Mouse (Mus musculus) heart, embryonic 11.5 days (tissue): ENCODE measurements around the gene Olfr1373. TPM values are rescaled to one million over a fixed set of nuclear protein-coding genes. Genes with fewer than 3 reads are reported as not detected.

Source experiments
- ATAC-seq: fragments of 200-750 bp; cut with Nextera tagmentation; replicated peaks from 2 replicates; pipeline ENCODE4 v1.8.0; 2017; ENCODE audit warnings: moderate library complexity; ENCODE audit not compliant: insufficient number of reproducible peaks, low FRiP score, low TSS enrichment
- H3K27ac ChIP-seq: fragments of 300-500 bp; sonication (generic); 2 replicates; pipeline ENCODE4 v1.5.1; 2014; ENCODE audit warnings: mild to moderate bottlenecking, low read depth, low read length
- H3K27me3 ChIP-seq: fragments of 300-500 bp; sonication (generic); 2 replicates; pipeline ENCODE4 v1.6.1; 2014; ENCODE audit warnings: mild to moderate bottlenecking, low read length, mixed read lengths; ENCODE audit not compliant: control insufficient read depth, insufficient read depth
- H3K36me3 ChIP-seq: fragments of 300-500 bp; sonication (generic); 2 replicates; pipeline ENCODE4 v1.6.1; 2014; ENCODE audit warnings: mild to moderate bottlenecking, low read length, moderate library complexity, mixed read lengths; ENCODE audit not compliant: control insufficient read depth, insufficient read depth
- H3K4me1 ChIP-seq: fragments of 300-500 bp; sonication (generic); 2 replicates; pipeline ENCODE4 v1.6.1; 2014; ENCODE audit warnings: low read length; ENCODE audit not compliant: control insufficient read depth, insufficient read depth
- H3K4me2 ChIP-seq: fragments of 300-500 bp; sonication (generic); 2 replicates; pipeline ENCODE4 v1.6.1; 2014; ENCODE audit warnings: mild to moderate bottlenecking, moderate library complexity
- H3K4me3 ChIP-seq: fragments of 300-500 bp; sonication (generic); 2 replicates; pipeline ENCODE4 v1.5.1; 2014; ENCODE audit warnings: low read depth, low read length
- H3K9ac ChIP-seq: fragments of 300-500 bp; sonication (generic); 2 replicates; pipeline ENCODE4 v1.6.1; 2014; ENCODE audit warnings: mild to moderate bottlenecking, low read depth, low read length, moderate library complexity
- H3K9me3 ChIP-seq: fragments of 300-500 bp; sonication (generic); replicated peaks from 2 replicates; pipeline ENCODE4 v1.6.1; 2016; ENCODE audit warnings: low read length; ENCODE audit not compliant: control insufficient read depth
- whole genome bisulfite sequencing: fragments of 180-500 bp; shearing (Covaris S2); extraction: QIAGEN DNeasy Blood & Tissue Kit; methylation state at CpG from one replicate; pipeline ENCODE4 v1.1.7; 2014; ENCODE audit not compliant: insufficient replicate concordance; 5-methylcytosine and 5-hydroxymethylcytosine counted together
- microRNA-seq: library from miRNA; unstranded; fragments of <30 nt; microRNA quantifications from one replicate; pipeline ENCODE4, GENCODE M21; 2016; ENCODE audit warnings: borderline number of aligned reads
- polyA plus RNA-seq: library from polyadenylated mRNA; unstranded; fragments of >200 nt; fragmentation: Nextera tagmentation; extraction: Ambion mirVana; gene quantifications from 2 replicates; pipeline ENCODE4 v1.2.1, GENCODE M21; 2014

The Olfr1373 gene
- polyA plus RNA-seq, 1 experiment from 2014 or later, result not detected

- ATAC-seq, result no peak
- H3K36me3 ChIP-seq, result no peaks in the 10 kb centered on the region
- peak overlapping the region; percentile 99 for H3K4me3 ChIP-seq
- H3K4me1 ChIP-seq, result peaks cover 25% of the 10 kb centered on the region
- H3K4me2 ChIP-seq, result peak overlapping the region; percentile 90
- peak overlapping the region; percentile 100 for H3K27ac ChIP-seq
- 2% methylated on average over 7 of the region's 7 CpGs for WGBS
- no peaks in the 10 kb centered on the region for H3K9me3 ChIP-seq
- H3K27me3 ChIP-seq, result no peaks in the 10 kb centered on the region
- peak overlapping the region; percentile 100 for H3K9ac ChIP-seq
Observed at GRCm38 (mm10) chr11:52099771-52100219, 45.5 kb downstream of the Olfr1373 start.

- H3K27me3 ChIP-seq, result no peaks in the 10 kb centered on the region
- ATAC-seq, result peak; percentile 72
- peak overlapping the region; percentile 99 for H3K4me3 ChIP-seq
- under 1% methylated on average over 64 of the region's 72 CpGs for WGBS
- H3K9ac ChIP-seq, result peak overlapping the region; percentile 100
- no peaks in the 10 kb centered on the region for H3K9me3 ChIP-seq
- peaks cover 24% of the 10 kb centered on the region for H3K4me1 ChIP-seq
- no peaks in the 10 kb centered on the region for H3K36me3 ChIP-seq
- peak overlapping the region; percentile 90 for H3K4me2 ChIP-seq
- H3K27ac ChIP-seq, result peak overlapping the region; percentile 100
Observed at GRCm38 (mm10) chr11:52099031-52099761, 46.1 kb downstream of the Olfr1373 start.

GRCm38 (mm10) chr11:52098398-52098946 is 46.9 kb downstream of the Olfr1373 start, which contains the start of gene Ppp2ca:
Ppp2ca (plus strand) TSS chr11:52098681.
- Histone ChIP-seq H3K4me3 (peak within 1 kb of the TSS; percentile 99), H3K27me3 (no peaks in the 10 kb centered on the region), H3K27ac (peak within 1 kb of the TSS; percentile 100), H3K4me1 (peaks cover 22% of the 10 kb centered on the region), H3K36me3 (no peaks in the 10 kb centered on the region), H3K9me3 (no peaks in the 10 kb centered on the region), H3K4me2 (peak within 1 kb of the TSS; percentile 90), H3K9ac (peak within 1 kb of the TSS; percentile 100)
- WGBS, result under 1% methylated on average over 52 of the region's 53 CpGs
- peak; percentile 97 for ATAC-seq

DNA sequence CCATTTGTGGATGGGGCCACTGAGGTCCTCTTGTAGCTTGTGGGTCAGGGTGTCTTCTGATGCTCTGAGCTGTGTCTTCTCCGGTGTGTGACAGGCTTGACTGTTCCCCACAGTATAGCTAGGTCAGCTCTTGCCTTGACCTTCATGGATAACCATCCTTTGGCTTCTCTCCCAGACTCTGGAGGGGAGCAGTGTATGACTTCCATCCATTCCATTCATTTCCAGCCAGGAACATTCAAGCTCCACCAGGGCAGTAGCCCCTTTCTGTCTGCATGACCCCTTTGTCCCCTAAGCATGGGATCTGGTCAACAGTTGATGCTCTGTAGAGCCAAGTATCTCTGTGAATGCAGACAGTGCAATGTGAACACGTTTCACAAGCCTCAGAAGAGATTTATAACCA is 47.7 kb downstream of the Olfr1373 start:
- no peaks in the 10 kb centered on the region for H3K9me3 ChIP-seq
- peak overlapping the region; percentile 100 for H3K27ac ChIP-seq
- H3K27me3 ChIP-seq, result no peaks in the 10 kb centered on the region
- H3K4me1 ChIP-seq, result peaks cover 21% of the 10 kb centered on the region
- no peak overlapping the region; the same call in 1 of the 2 replicates for H3K9ac ChIP-seq
- ATAC-seq, result no peak
- 84% methylated on average over 2 of the region's 2 CpGs for WGBS
- peak overlapping the region; percentile 90 for H3K4me2 ChIP-seq
- no peaks in the 10 kb centered on the region for H3K36me3 ChIP-seq
- no peak overlapping the region for H3K4me3 ChIP-seq

GRCm38 (mm10) chr11:52097016-52097415 is 48.3 kb downstream of the Olfr1373 start:
- no peak overlapping the region for H3K9ac ChIP-seq
- H3K4me2 ChIP-seq, result no peak overlapping the region
- no peak overlapping the region for H3K27ac ChIP-seq
- no peak for ATAC-seq
- no peaks in the 10 kb centered on the region for H3K36me3 ChIP-seq
- H3K9me3 ChIP-seq, result no peaks in the 10 kb centered on the region
- peaks cover 18% of the 10 kb centered on the region for H3K4me1 ChIP-seq
- no peak overlapping the region for H3K4me3 ChIP-seq
- WGBS, result 75% methylated on average over 3 of the region's 3 CpGs
- H3K27me3 ChIP-seq, result no peaks in the 10 kb centered on the region

Small RNAs within 50 kb of the gene (microRNA-seq; reads per million reads assigned to microRNA genes)
- gene Gm24157 (1.4 reads per million, percentile 18 among the genes with 10 or more reads in this experiment), gene Mir3061 (19.1 reads per million, percentile 50 among the genes with 10 or more reads in this experiment)

Other genes with a start within 250 kb of the Olfr1373 start
- gene Cdkn2aipnl, start 177.9 kb downstream of the Olfr1373 start, polyA plus RNA-seq, result 78.3 and 82.1 TPM in 2 replicates
- gene Ube2b, start 144.8 kb downstream of the Olfr1373 start, polyA plus RNA-seq, result 163 and 172 TPM in 2 replicates
- gene Cdkl3, start 141.3 kb downstream of the Olfr1373 start, polyA plus RNA-seq, result 9.1 and 9.9 TPM in 2 replicates
- 77.1 and 78.3 TPM in 2 replicates for gene Ppp2ca, start 46.8 kb downstream of the Olfr1373 start, polyA plus RNA-seq
- not detected in 2 replicates for gene Olfr1371, start 68.5 kb upstream of the Olfr1373 start, polyA plus RNA-seq
- 506 and 537 TPM in 2 replicates for gene Skp1a, start 86.5 kb upstream of the Olfr1373 start, polyA plus RNA-seq
- gene Tcf7, start 137.5 kb upstream of the Olfr1373 start, polyA plus RNA-seq, result 5.3 and 5.5 TPM in 2 replicates
- gene Vdac1, start 215.3 kb upstream of the Olfr1373 start, polyA plus RNA-seq, result 346 and 407 TPM in 2 replicates